Mouse (Mus musculus) heart, embryonic 14.5 days (tissue): ENCODE results near the gene Adgrf5. TPM values are rescaled to one million over a fixed set of nuclear protein-coding genes. Genes with fewer than 3 reads are reported as not detected.

Source experiments
- ATAC-seq: fragments of 200-750 bp; cut with Nextera tagmentation; 2 replicates; pipeline ENCODE4 v1.8.0; 2017; ENCODE audit warnings: low read depth, moderate TSS enrichment; ENCODE audit not compliant: insufficient number of reproducible peaks, insufficient read depth, low FRiP score
- H3K27ac ChIP-seq, 2 experiments: fragments of 200-500 bp in 1 of 2; fragments of 300-500 bp in 1 of 2; sonication (generic) in 1 of 2; replicated peaks in 1 of 2; 2 replicates each; pipeline ENCODE4 v1.5.1; 2012 to 2014; ENCODE audit warnings: low read depth in 2 of 2, low read length in 2 of 2, control low read depth in 1 of 2, mild to moderate bottlenecking in 1 of 2, mixed read lengths in 1 of 2; ENCODE audit not compliant: control insufficient read depth in 1 of 2, insufficient read depth in 1 of 2
- H3K27me3 ChIP-seq: fragments of 300-500 bp; sonication (generic); 2 replicates; pipeline ENCODE4 v1.6.1; 2014; ENCODE audit warnings: mild to moderate bottlenecking, low read length, control low read depth; ENCODE audit not compliant: control insufficient read depth, insufficient read depth
- H3K36me3 ChIP-seq: fragments of 300-500 bp; sonication (generic); 2 replicates; pipeline ENCODE4 v1.6.1; 2014; ENCODE audit warnings: mild to moderate bottlenecking, control low read depth, low read length, mixed read lengths; ENCODE audit not compliant: control insufficient read depth, insufficient read depth
- H3K4me1 ChIP-seq, 2 experiments: fragments of 200-500 bp in 1 of 2; fragments of 300-500 bp in 1 of 2; sonication (generic) in 1 of 2; 2 replicates each; pipeline ENCODE4 v1.6.1; 2012 to 2014; ENCODE audit warnings: low read length in 2 of 2, control low read depth in 1 of 2, mixed read lengths in 1 of 2; ENCODE audit not compliant: control insufficient read depth in 2 of 2, insufficient read depth in 2 of 2
- H3K4me2 ChIP-seq: fragments of 300-500 bp; sonication (generic); 2 replicates; pipeline ENCODE4 v1.6.1; 2014; ENCODE audit warnings: mild to moderate bottlenecking, low read length
- H3K4me3 ChIP-seq, 2 experiments: fragments of 200-500 bp in 1 of 2; fragments of 300-500 bp in 1 of 2; sonication (generic) in 1 of 2; 2 replicates each; pipeline ENCODE4 v1.5.1; 2012 to 2014; ENCODE audit warnings: low read length in 2 of 2, mild to moderate bottlenecking in 2 of 2, control low read depth in 1 of 2, low read depth in 1 of 2, moderate library complexity in 1 of 2; ENCODE audit not compliant: control insufficient read depth in 1 of 2, insufficient read depth in 1 of 2
- H3K9ac ChIP-seq: fragments of 300-500 bp; sonication (generic); 2 replicates; pipeline ENCODE4 v1.6.1; 2014; ENCODE audit warnings: mild to moderate bottlenecking, low read length
- H3K9me3 ChIP-seq: fragments of 300-500 bp; sonication (generic); 2 replicates; pipeline ENCODE4 v1.6.1; 2016; ENCODE audit warnings: low read length, control low read depth; ENCODE audit not compliant: control insufficient read depth
- WGBS: fragments of 180-500 bp; shearing (Covaris S2); extraction: QIAGEN DNeasy Blood & Tissue Kit; methylation state at CpG from one replicate; pipeline ENCODE4 v1.1.7; 2014; 5-methylcytosine and 5-hydroxymethylcytosine counted together
- polyA plus RNA-seq: library from polyadenylated mRNA; unstranded; fragments of >200 nt; fragmentation: Nextera tagmentation; extraction: Ambion mirVana; gene quantifications from 2 replicates; pipeline ENCODE4 v1.2.1, GENCODE M21; 2014

Gene Adgrf5
- polyA plus RNA-seq: 20.9 and 26.0 TPM in 2 replicates

GRCm38 (mm10) chr17:43359826-43360619 lies at the start of gene Adgrf5:
Gene Adgrf5 (plus strand): TSS chr17:43360451.
- 36% methylated on average over 16 of the region's 16 CpGs for WGBS
- Histone ChIP-seq H3K36me3 (no peaks in the 10 kb centered on the region), H3K9me3 (no peaks in the 10 kb centered on the region), H3K9ac (peak within 1 kb of the TSS; percentile 54), H3K27me3 (peaks cover 13% of the 10 kb centered on the region; the same call in 1 of the 2 replicates), H3K27ac (peak within 1 kb of the TSS; percentile 53 to 55), H3K4me3 (peak within 1 kb of the TSS; percentile 39 to 46), H3K4me2 (peak within 1 kb of the TSS; percentile 56), H3K4me1 (peaks cover 15 to 40% of the 10 kb centered on the region in 2 experiments)
- ATAC-seq: no peak

- Histone ChIP-seq H3K9me3 (0 out of 2 replicates have a peak, but pooled peaks cover 6% of the 10 kb centered on the region), H3K9ac (peak overlapping the region; percentile 68), H3K36me3 (no peaks in the 10 kb centered on the region), H3K4me1 (peaks cover 10 to 19% of the 10 kb centered on the region in 2 experiments), H3K27ac (no peak overlapping the region), H3K4me2 (peak overlapping the region; percentile 68), H3K4me3 (peak overlapping the region in 1 of 2 experiments; percentile 36; a peak in 1 of 4 replicates), H3K27me3 (no peaks in the 10 kb centered on the region)
- 64% methylated on average over 7 of the region's 7 CpGs for WGBS
- no peak for ATAC-seq
Observed at GRCm38 (mm10) chr17:43325986-43326671, 34.1 kb upstream of the Adgrf5 start.

GRCm38 (mm10) chr17:43326726-43327700 lies 33.2 kb upstream of the Adgrf5 start:
- Histone ChIP-seq H3K4me2 (peak overlapping the region; percentile 68), H3K4me1 (peaks cover 10 to 25% of the 10 kb centered on the region in 2 experiments), H3K9me3 (0 out of 2 replicates have a peak, but pooled peaks cover 6% of the 10 kb centered on the region), H3K36me3 (no peaks in the 10 kb centered on the region), H3K27me3 (no peaks in the 10 kb centered on the region), H3K4me3 (peak overlapping the region in 1 of 2 experiments; percentile 36; a peak in 2 of 4 replicates), H3K27ac (peak overlapping the region; percentile 67 to 76), H3K9ac (peak overlapping the region; percentile 68)
- peak; percentile 81 for ATAC-seq
- 15% methylated on average over 29 of the region's 29 CpGs for WGBS

- Histone ChIP-seq H3K36me3 (no peaks in the 10 kb centered on the region), H3K4me1 (peaks cover 10 to 28% of the 10 kb centered on the region in 2 experiments), H3K4me2 (peak overlapping the region; percentile 68; the same call in 1 of the 2 replicates), H3K9me3 (0 out of 2 replicates have a peak, but pooled peaks cover 3% of the 10 kb centered on the region), H3K9ac (no peak overlapping the region), H3K4me3 (no peak overlapping the region), H3K27me3 (no peaks in the 10 kb centered on the region), H3K27ac (peak overlapping the region; percentile 67 to 76)
- WGBS: 55% methylated on average over 5 of the region's 6 CpGs
- no peak for ATAC-seq
Observed at GRCm38 (mm10) chr17:43327810-43328209, 32.4 kb upstream of the Adgrf5 start.

GRCm38 (mm10) chr17:43329216-43329615 lies 31.0 kb upstream of the Adgrf5 start:
- ATAC-seq: no peak

GRCm38 (mm10) chr17:43329761-43330183 lies 30.5 kb upstream of the Adgrf5 start:
- no peak for ATAC-seq
- no peak overlapping the region for H3K4me3 ChIP-seq
- no peaks in the 10 kb centered on the region for H3K36me3 ChIP-seq
- no peak overlapping the region for H3K27ac ChIP-seq
- H3K27me3 ChIP-seq: no peaks in the 10 kb centered on the region
- H3K9me3 ChIP-seq: no peaks in the 10 kb centered on the region
- peaks cover 10 to 28% of the 10 kb centered on the region in 2 experiments for H3K4me1 ChIP-seq
- H3K9ac ChIP-seq: no peak overlapping the region
- no peak overlapping the region for H3K4me2 ChIP-seq
- 51% methylated on average over 7 of the region's 7 CpGs for WGBS

More at GRCm38 (mm10) chr17:43329216-43329615, 31.0 kb upstream of the Adgrf5 start:
- no peaks in the 10 kb centered on the region for H3K36me3 ChIP-seq
- H3K9ac ChIP-seq: no peak overlapping the region
- no peak overlapping the region for H3K4me3 ChIP-seq
- 76% methylated on average over 4 of the region's 4 CpGs for WGBS
- no peaks in the 10 kb centered on the region for H3K27me3 ChIP-seq
- no peak overlapping the region for H3K4me2 ChIP-seq
- H3K27ac ChIP-seq: no peak overlapping the region
- H3K4me1 ChIP-seq: peaks cover 10 to 28% of the 10 kb centered on the region in 2 experiments
- H3K9me3 ChIP-seq: no peaks in the 10 kb centered on the region
